16 mouse cellular contexts compared by ENCODE assay signal in the genomic region with DNA sequence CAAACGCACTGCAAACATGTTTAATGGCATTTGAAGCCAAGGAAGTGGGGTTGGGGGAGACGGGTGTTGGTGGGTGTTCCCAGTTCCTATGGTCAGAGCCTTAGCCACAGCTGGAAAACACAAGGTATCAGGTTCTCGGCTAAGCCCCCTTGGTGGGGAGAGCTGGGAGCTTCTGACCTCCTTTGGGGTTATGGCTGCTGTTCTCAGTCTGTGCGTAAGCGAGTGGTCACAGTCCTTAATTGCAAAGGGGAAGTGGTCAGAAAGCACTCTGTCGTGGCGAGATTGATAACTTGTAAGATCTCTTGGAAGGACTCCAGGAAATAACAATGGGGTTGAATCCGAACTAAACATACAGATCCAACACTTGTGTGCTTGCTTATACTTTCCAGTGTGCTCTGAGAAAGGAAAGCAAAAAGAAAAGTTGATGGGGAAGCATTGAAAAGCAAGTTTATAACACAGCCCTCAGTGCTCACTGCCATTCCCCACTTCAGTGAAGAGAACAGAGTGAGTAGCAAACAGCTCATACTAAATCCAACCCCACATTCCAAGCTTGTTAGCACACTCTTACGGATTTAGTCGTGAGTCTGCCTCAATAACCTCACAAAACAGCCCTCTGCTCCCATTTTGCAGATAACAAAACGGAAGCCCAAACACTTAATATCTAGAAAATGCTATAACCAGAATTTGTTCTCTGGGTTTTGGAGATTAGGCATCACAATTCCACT. TPM values are rescaled to one million over a fixed set of nuclear protein-coding genes. Genes with fewer than 3 reads are reported as not detected.
DNase-seq lines count a peak whose midpoint lies in the region; ATAC-seq lines count a peak whose summit lies in the region.
"Had no signal": no experiment of that assay in that cellular context is flagged by ENCODE, and none has a peak within 500 bp of the region (broad histone marks: within the 10 kb centered on the region; RNA-seq: fewer than 3 reads in every experiment).

No protein-coding gene starts in this region.

- no peaks in the 10 kb centered on the region for H3K9me3 ChIP-seq in heart, embryonic 16.5 days (replicated peaks; ENCODE audit: control insufficient read depth, low read length)
- H3K9me3 ChIP-seq: forebrain, embryonic 10.5 days had no signal

- H3K27ac ChIP-seq in heart, embryonic 16.5 days (ENCODE audit: low read length) = peak overlapping the region; percentile 72
- H3K27ac ChIP-seq: forebrain, embryonic 10.5 days; left cerebral cortex, adult 2 months had no signal

- DNase-seq in heart, postnatal 4 days = no peak
- peak; percentile 39 for DNase-seq in B cell, adult 2 months
- DNase-seq in embryo, embryonic 11 days = peak; percentile 24
- DNase-seq in lung, postnatal 25 days (ENCODE audit: low spot score) = peak; percentile 14
- DNase-seq in cerebellum, adult 9-11 months = no peak
- DNase-seq in left cerebral cortex, adult 18-20 months (ENCODE audit: low spot score in 2 of 2) = no peak
- DNase-seq: cerebellum, adult 18-20 months; gastrocnemius, postnatal 36 days; kidney, adult 18-20 months; right cerebral cortex, postnatal 14 days had no signal

- H3K4me1 ChIP-seq in heart, embryonic 16.5 days (ENCODE audit: control insufficient read depth, insufficient read depth, low read length) = peaks cover 17% of the 10 kb centered on the region
- H3K4me1 ChIP-seq: forebrain, embryonic 10.5 days had no signal

- ATAC-seq in heart, embryonic 16.5 days (replicated peaks; ENCODE audit: extremely low read depth, insufficient read depth, low FRiP score) = peak; percentile 58

- H3K4me2 ChIP-seq in heart, embryonic 16.5 days (ENCODE audit: low read depth, low read length) = peak overlapping the region; percentile 42

- H3K27me3 ChIP-seq in heart, embryonic 16.5 days (ENCODE audit: control insufficient read depth, insufficient read depth, low read length) = no peaks in the 10 kb centered on the region

- H3K36me3 ChIP-seq in heart, embryonic 16.5 days (ENCODE audit: control insufficient read depth, insufficient read depth) = no peaks in the 10 kb centered on the region
- H3K36me3 ChIP-seq: forebrain, embryonic 10.5 days; G1E had no signal

- H3K9ac ChIP-seq in heart, embryonic 16.5 days (ENCODE audit: low read length) = no peak overlapping the region

- 14% methylated on average over 11 of the region's 11 CpGs for WGBS in heart, embryonic 16.5 days

- H3K4me3 ChIP-seq in heart, embryonic 16.5 days (ENCODE audit: low read length) = no peak overlapping the region
- H3K4me3 ChIP-seq: forebrain, embryonic 10.5 days; left cerebral cortex, adult 2 months had no signal

RNA-seq across cellular contexts. Expression of a gene that starts 22.9 kb away (rescaled TPM):
- polyA plus RNA-seq in heart, embryonic 16.5 days (2015; fragmentation: Nextera tagmentation; extraction: Ambion mirVana) = 0.36 and 0.97 TPM in 2 replicates
- total RNA-seq in heart, postnatal 4 days (2021) = not detected
- not detected for total RNA-seq in left cerebral cortex, adult 18-20 months (2021)
- total RNA-seq: adrenal gland, adult 18-20 months; G1E; gastrocnemius, postnatal 36 days; left cerebral cortex, adult 2 months had no signal
- polyA plus RNA-seq: G1E; testis, adult 2 months had no signal

Comparison
In these comparisons a context has a peak if more than half of its experiments do, and no peak if none do; other contexts are left out.
1. DNase-seq: peak in B cell, adult 2 months (2 of 2), embryo, embryonic 11 days (single experiment) and lung, postnatal 25 days (single experiment); none in heart, postnatal 4 days (single experiment), cerebellum, adult 9-11 months (single experiment) and left cerebral cortex, adult 18-20 months (0 of 2).